Mouse (Mus musculus): ENCODE data around the gene Wipf1. TPM values are rescaled to one million over a fixed set of nuclear protein-coding genes. Genes with fewer than 3 reads are reported as not detected.

Wipf1 gene
- polyA plus RNA-seq, 1 experiment from 2014 or later, result 3.7 TPM

DNA sequence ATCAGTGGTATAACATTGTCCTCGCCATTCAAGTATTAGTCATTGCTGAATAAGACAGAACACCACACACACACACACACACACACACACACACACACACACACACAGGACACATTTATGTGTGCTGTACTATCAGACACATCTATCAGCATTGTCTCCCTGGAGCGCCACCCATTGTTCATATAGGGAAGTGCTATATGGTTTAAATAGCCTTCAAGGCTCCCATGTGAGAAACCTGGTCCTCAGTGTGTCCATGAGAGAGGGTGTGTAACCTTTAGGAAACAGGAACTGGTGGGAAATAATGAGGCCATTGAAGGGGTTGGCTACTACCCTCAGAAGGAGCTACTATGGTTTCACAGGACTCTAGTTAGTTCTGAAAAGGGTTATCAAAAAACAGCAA lies 87.5 kb downstream of the Wipf1 start:
- ATAC-seq (ENCODE audit: low read depth), result no peak
- whole genome bisulfite sequencing, result 82% methylated on average over 2 of the region's 2 CpGs
- Histone ChIP-seq H3K36me3 (no peaks in the 10 kb centered on the region), H3K4me3 (no peak overlapping the region), H3K27ac (replicated peaks) (no peak overlapping the region), H3K27me3 (no peaks in the 10 kb centered on the region), H3K9ac (no peak overlapping the region), H3K9me3 (no peaks in the 10 kb centered on the region), H3K4me2 (no peak overlapping the region), H3K4me1 (replicated peaks) (0 out of 2 replicates have a peak, but pooled peaks cover 4% of the 10 kb centered on the region)

DNA sequence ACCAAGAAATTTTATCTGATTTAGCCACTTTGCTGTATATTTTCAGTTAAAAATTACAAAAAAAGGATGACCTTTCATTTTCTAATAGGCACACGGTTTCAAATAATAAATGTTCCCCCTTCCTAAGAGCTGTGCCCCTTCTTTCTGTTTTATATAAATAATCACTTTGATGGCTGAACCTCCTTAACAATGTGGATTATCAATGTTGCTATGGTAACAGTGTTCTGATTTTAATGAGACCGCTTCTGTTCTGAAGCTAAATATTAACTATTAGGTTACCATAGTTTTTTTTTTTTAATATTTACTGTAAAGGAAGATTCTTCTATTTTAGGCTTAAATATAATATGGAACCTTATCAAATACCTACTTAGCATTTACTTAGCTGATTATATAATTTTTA lies 89.2 kb downstream of the Wipf1 start:
- H3K27ac ChIP-seq (replicated peaks), result no peak overlapping the region

DNA sequence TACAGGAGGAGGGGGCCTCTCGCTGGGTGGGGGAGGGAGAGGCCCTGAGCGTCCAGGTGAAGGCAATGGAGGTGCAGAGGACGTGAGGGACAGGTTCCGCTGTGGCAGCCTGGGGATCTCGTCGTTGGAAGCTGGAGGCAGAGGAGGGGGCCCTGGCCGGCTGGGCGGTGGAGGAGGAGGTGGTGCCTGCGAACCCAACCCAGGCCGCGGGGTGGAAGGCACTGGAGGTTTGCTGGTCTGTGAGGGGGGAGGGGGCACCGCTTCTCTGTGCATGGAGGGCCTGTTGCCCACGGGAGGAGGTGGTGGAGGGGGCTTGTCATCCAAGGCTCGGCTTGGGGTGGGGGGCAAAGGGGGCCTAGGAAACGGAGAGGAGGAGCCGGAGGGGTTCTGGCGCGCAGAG lies 92.6 kb downstream of the Wipf1 start:
- Histone ChIP-seq H3K27ac (replicated peaks) (no peak overlapping the region), H3K4me3 (no peak overlapping the region), H3K27me3 (no peaks in the 10 kb centered on the region), H3K36me3 (0 out of 2 replicates have a peak, but pooled peaks cover 5% of the 10 kb centered on the region), H3K4me2 (no peak overlapping the region), H3K4me1 (replicated peaks) (peaks cover 4% of the 10 kb centered on the region; the same call in 1 of the 2 replicates), H3K9ac (no peak overlapping the region), H3K9me3 (no peaks in the 10 kb centered on the region)
- no peak for ATAC-seq (ENCODE audit: low read depth)
- WGBS, result 55% methylated on average over 18 of the region's 18 CpGs

More for the DNA sequence above, 89.2 kb downstream of the Wipf1 start:
- Histone ChIP-seq H3K9ac (no peak overlapping the region), H3K27me3 (no peaks in the 10 kb centered on the region), H3K36me3 (no peaks in the 10 kb centered on the region), H3K4me2 (no peak overlapping the region), H3K4me3 (no peak overlapping the region), H3K9me3 (no peaks in the 10 kb centered on the region), H3K4me1 (replicated peaks) (0 out of 2 replicates have a peak, but pooled peaks cover 4% of the 10 kb centered on the region)
- WGBS, result 75% methylated on average over 2 of the region's 2 CpGs
- ATAC-seq (ENCODE audit: low read depth), result no peak

DNA sequence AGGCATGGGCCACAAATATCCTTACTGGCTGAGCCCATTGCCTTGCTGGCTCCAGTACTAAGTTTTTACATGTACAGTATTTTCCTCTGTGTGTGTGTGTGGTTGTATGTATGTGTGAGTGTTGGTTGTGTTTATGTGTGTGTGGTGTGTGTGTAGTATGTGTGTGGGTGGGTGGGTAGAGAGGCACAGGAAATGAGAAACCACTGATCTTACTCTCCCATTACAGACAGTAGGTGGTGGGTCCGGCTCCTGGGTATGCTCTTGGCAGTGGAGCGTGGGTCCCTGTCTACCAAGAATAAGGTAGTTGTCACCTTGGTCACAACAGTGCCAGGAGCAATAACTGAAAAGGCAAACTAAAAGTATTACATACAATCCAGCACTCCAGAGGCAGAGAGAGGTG lies 93.7 kb downstream of the Wipf1 start:
- WGBS, result 87% methylated on average over 2 of the region's 2 CpGs
- no peak overlapping the region for H3K27ac ChIP-seq (replicated peaks)
- ATAC-seq (ENCODE audit: low read depth), result no peak
- peaks cover 7% of the 10 kb centered on the region; the same call in 1 of the 2 replicates for H3K4me1 ChIP-seq (replicated peaks)
- no peaks in the 10 kb centered on the region for H3K9me3 ChIP-seq
- H3K4me3 ChIP-seq, result no peak overlapping the region
- no peaks in the 10 kb centered on the region for H3K27me3 ChIP-seq
- no peak overlapping the region for H3K9ac ChIP-seq
- H3K36me3 ChIP-seq, result 0 out of 2 replicates have a peak, but pooled peaks cover 5% of the 10 kb centered on the region
- no peak overlapping the region for H3K4me2 ChIP-seq

DNA sequence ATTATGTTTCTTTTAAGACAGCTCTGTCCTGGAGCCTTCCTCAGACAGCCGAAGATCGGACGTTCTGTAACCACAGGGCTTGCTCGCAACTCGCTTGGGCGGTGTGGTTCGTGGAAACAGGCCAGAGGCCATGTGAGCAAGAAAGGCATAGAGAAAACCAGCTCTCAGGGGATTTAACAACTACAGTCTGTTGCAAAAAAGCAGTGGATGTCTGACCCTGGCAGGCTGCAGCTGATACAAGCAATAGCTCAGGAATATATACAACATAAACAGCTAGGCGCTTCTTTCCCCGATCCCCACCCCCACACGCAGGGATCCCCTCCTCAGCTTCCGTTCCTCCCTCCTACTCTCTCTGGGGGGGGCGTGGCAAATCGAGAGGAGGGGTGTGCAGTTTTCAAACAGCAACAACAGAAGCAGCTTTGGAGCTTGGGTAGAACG lies 97.6 kb downstream of the Wipf1 start:
- peak overlapping the region; percentile 54 for H3K9ac ChIP-seq
- no peak for ATAC-seq (ENCODE audit: low read depth)
- H3K4me3 ChIP-seq, result peak overlapping the region; percentile 14; the same call in 1 of the 2 replicates
- peak overlapping the region; percentile 61; the same call in 1 of the 2 replicates for H3K27ac ChIP-seq (replicated peaks)
- WGBS, result 37% methylated on average over 14 of the region's 14 CpGs
- no peaks in the 10 kb centered on the region for H3K27me3 ChIP-seq
- H3K4me2 ChIP-seq, result peak overlapping the region; percentile 43
- H3K9me3 ChIP-seq, result no peaks in the 10 kb centered on the region
- H3K36me3 ChIP-seq, result 0 out of 2 replicates have a peak, but pooled peaks cover 5% of the 10 kb centered on the region
- peaks cover 15% of the 10 kb centered on the region; the same call in 1 of the 2 replicates for H3K4me1 ChIP-seq (replicated peaks)

DNA sequence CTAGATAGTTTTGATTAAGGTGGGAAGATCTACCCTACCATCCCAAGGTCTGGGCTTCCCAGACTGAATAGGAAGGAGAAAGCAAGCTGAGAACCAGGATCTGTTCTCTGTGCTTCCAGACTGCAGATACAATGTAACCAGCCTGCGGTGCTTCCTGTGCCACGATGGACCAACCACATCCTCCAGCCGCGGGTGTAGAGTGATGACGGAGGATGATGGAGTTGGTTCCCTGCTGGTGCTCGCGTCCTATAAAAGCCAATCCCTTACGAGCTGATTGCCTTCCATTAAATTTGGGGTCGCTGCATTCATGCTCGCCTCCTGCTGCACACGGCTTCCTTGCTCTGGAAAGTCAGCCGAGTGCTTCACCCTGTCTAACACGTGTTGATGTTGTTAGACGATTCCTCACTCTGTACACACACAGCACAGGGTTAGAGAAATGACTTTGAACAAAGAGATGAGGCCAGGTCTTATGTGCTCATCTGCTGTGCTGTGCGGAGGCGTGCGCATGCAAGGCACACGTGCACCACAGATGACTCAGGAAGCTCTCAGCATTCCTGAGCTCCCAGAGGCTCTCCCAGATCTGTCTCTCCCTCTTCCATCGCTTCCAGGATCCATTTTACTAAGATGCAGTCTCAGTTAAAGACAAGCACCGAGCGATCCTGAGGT lies 100.6 kb downstream of the Wipf1 start:
- no peak overlapping the region for H3K9ac ChIP-seq
- 0 out of 2 replicates have a peak overlapping the region, but pooled peaks have one; percentile 14 for H3K27ac ChIP-seq (replicated peaks)
- H3K36me3 ChIP-seq, result 0 out of 2 replicates have a peak, but pooled peaks cover 2% of the 10 kb centered on the region
- WGBS, result 51% methylated on average over 21 of the region's 21 CpGs
- peak overlapping the region; percentile 26; the same call in 1 of the 2 replicates for H3K4me2 ChIP-seq
- H3K4me3 ChIP-seq, result no peak overlapping the region
- no peak for ATAC-seq (ENCODE audit: low read depth)
- peaks cover 15% of the 10 kb centered on the region; the same call in 1 of the 2 replicates for H3K4me1 ChIP-seq (replicated peaks)
- H3K9me3 ChIP-seq, result no peaks in the 10 kb centered on the region
- H3K27me3 ChIP-seq, result no peaks in the 10 kb centered on the region

DNA sequence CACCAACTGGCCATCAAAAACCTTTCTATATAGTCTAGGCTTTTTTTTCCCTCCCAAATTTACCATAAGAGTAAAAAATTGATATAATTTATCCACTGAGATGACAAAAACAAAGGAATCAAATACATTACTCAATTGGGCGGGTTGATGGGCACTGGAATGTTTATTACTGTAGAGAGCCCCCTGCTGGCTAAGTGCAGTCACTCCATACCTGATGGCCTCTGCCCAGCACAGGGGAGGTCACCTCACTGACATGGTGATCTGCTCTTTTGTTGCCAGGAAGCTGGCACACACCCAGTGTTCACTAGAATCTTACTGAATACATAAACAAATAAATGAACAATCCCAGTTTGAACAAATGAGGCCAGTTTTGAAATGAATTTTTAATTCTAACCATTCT lies 102.2 kb downstream of the Wipf1 start:
- Histone ChIP-seq H3K4me1 (replicated peaks) (peaks cover 14% of the 10 kb centered on the region; the same call in 1 of the 2 replicates), H3K9me3 (no peaks in the 10 kb centered on the region), H3K27ac (replicated peaks) (no peak overlapping the region), H3K4me2 (no peak overlapping the region), H3K27me3 (no peaks in the 10 kb centered on the region), H3K9ac (no peak overlapping the region), H3K36me3 (no peaks in the 10 kb centered on the region), H3K4me3 (no peak overlapping the region)
- no peak for ATAC-seq (ENCODE audit: low read depth)
- 42% methylated on average over 1 of the region's 1 CpGs for WGBS

DNA sequence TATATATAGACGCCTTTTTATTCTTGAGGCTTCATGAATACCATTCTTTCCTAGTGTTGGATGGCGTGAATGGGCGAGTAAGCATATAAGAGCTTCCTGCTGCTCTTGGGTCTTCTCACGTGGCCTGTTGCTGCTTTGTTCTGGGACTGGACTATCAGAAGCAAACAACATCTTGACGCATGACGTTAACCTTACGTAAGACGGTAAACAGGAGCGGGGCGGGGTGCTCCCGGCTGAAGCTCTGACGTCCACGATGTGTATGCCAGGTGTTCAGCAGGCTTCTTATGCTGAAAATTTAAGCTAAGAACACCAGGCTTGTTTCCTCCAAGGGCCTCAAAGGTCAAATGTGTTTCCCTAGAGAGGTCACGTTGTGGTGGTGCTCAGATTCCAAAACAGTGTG lies 103.7 kb downstream of the Wipf1 start:
- ATAC-seq (ENCODE audit: low read depth), result no peak
- Histone ChIP-seq H3K27me3 (no peaks in the 10 kb centered on the region), H3K9ac (no peak overlapping the region), H3K4me2 (no peak overlapping the region), H3K9me3 (no peaks in the 10 kb centered on the region), H3K36me3 (no peaks in the 10 kb centered on the region), H3K4me1 (replicated peaks) (peaks cover 8% of the 10 kb centered on the region; the same call in 1 of the 2 replicates), H3K27ac (replicated peaks) (no peak overlapping the region), H3K4me3 (no peak overlapping the region)
- 88% methylated on average over 14 of the region's 14 CpGs for whole genome bisulfite sequencing

DNA sequence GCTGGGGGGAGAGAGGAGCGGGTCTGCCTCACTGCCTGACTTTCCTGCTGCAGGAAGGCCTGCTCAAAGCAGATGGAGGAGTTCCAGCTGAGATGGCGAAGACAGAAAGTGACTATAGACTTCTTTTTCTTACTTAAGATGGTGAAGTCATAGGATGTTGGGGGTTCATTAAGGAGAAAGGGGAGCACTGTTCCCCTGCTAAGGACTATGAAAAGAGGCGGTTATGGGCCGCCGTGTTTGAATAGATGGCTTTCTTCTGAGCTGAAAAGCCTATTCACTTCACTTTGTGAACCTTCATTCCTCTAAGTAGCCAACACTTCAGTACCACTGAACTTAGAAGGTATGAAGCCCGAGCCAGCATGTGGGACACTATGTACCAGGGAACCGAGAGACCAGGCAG lies 109.8 kb downstream of the Wipf1 start:
- Histone ChIP-seq H3K27me3 (no peaks in the 10 kb centered on the region), H3K4me1 (replicated peaks) (no peaks in the 10 kb centered on the region), H3K27ac (replicated peaks) (no peak overlapping the region), H3K4me3 (no peak overlapping the region), H3K9me3 (no peaks in the 10 kb centered on the region), H3K36me3 (no peaks in the 10 kb centered on the region), H3K9ac (no peak overlapping the region), H3K4me2 (no peak overlapping the region)
- WGBS, result 33% methylated on average over 7 of the region's 7 CpGs
- ATAC-seq (ENCODE audit: low read depth), result no peak

DNA sequence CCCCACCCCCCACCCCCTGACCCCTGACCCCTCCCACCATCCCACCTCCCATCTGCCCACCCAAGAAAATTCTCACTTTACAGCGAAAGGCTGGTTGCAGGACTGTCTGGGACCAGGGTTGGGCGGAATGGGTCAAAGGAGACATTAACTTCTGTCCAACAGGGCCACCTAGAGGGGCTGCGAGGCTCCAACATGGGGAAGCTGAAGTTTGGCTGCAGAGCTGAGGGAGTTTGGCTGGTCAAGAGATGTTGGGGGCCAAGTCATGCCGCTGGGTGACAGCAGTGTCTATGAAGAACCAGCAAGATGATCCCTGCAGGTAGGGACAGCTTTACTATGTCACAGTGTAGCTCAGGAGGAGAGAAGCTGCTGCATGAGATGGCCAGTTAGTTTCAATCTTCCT lies 110.2 kb downstream of the Wipf1 start:
- no peaks in the 10 kb centered on the region for H3K9me3 ChIP-seq
- ATAC-seq (ENCODE audit: low read depth), result no peak
- no peaks in the 10 kb centered on the region for H3K27me3 ChIP-seq
- H3K4me1 ChIP-seq (replicated peaks), result no peaks in the 10 kb centered on the region
- H3K9ac ChIP-seq, result no peak overlapping the region
- no peaks in the 10 kb centered on the region for H3K36me3 ChIP-seq
- no peak overlapping the region for H3K4me2 ChIP-seq
- WGBS, result 55% methylated on average over 4 of the region's 4 CpGs
- H3K27ac ChIP-seq (replicated peaks), result no peak overlapping the region
- no peak overlapping the region for H3K4me3 ChIP-seq

DNA sequence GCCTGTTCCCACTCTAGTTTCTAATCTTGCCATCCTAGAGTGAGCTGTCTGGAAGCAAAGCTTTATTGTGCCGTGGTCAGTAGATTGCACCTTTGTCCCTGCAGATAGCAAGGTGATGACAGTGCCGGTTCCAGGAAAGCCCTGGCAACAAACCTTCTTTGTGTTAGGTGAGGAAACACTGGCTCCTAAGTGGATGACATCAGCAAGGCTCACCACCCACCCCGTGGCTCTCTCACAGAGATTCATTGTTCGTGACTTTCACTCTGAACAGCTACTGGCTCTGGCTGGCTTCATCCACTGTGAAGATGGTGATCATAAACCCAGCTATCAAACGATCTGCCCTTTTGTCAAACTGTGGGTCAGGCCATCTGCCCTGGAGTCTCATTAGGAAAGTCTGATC lies 113.6 kb downstream of the Wipf1 start:
- H3K9ac ChIP-seq, result no peak overlapping the region
- no peak overlapping the region for H3K27ac ChIP-seq (replicated peaks)
- no peaks in the 10 kb centered on the region for H3K9me3 ChIP-seq
- 33% methylated on average over 5 of the region's 5 CpGs for WGBS
- no peak overlapping the region for H3K4me3 ChIP-seq
- no peaks in the 10 kb centered on the region for H3K36me3 ChIP-seq
- no peak for ATAC-seq (ENCODE audit: low read depth)
- H3K27me3 ChIP-seq, result no peaks in the 10 kb centered on the region
- H3K4me2 ChIP-seq, result no peak overlapping the region
- no peaks in the 10 kb centered on the region for H3K4me1 ChIP-seq (replicated peaks)

DNA sequence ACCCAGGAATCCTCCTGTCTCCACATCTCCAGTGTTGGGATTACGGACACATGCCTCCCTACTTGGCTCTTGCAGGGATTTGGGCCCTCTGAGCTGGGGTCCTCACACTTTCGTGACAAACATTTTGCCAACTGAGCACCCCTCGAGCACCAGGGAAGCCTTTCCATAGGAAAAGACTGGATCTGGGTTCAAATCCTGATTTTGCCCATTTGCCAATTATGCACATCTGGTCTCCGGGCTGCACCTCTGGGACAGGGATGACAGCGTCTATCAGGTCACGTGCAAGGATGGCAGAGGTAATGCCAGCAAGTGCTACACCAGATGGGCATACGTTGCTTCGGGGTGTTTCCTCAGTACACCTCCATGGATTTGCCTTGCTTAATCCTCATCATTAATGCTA lies 119.5 kb downstream of the Wipf1 start:
- 93% methylated on average over 8 of the region's 8 CpGs for WGBS
- ATAC-seq (ENCODE audit: low read depth), result no peak

DNA sequence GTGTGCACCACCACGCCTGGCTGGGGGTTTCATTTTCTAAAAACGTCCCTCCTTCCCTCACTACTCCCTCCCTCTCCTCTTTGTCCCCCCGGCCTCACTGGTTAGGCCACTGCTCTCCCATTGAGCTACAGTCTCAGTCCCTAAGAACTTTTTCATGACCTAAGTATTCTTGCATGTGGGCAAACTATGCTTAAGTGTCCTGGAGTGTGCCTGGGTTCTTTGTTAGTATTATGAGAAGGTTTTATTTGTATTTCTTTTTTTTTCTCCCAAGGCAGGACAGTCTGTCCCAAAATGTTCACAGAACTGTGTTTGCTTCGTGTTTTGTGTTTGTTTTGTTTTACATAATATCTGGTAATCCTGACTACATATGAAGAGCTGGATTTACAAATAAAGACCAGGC lies 121.9 kb downstream of the Wipf1 start:
- no peaks in the 10 kb centered on the region for H3K4me1 ChIP-seq (replicated peaks)
- H3K27ac ChIP-seq (replicated peaks), result no peak overlapping the region
- no peaks in the 10 kb centered on the region for H3K9me3 ChIP-seq
- H3K27me3 ChIP-seq, result no peaks in the 10 kb centered on the region
- ATAC-seq (ENCODE audit: low read depth), result no peak
- no peak overlapping the region for H3K4me2 ChIP-seq
- no peak overlapping the region for H3K9ac ChIP-seq
- 66% methylated on average over 4 of the region's 4 CpGs for WGBS
- H3K4me3 ChIP-seq, result no peak overlapping the region
- no peaks in the 10 kb centered on the region for H3K36me3 ChIP-seq

More for the DNA sequence above, 119.5 kb downstream of the Wipf1 start:
- Histone ChIP-seq H3K9ac (no peak overlapping the region), H3K9me3 (no peaks in the 10 kb centered on the region), H3K36me3 (no peaks in the 10 kb centered on the region), H3K4me3 (no peak overlapping the region), H3K27me3 (no peaks in the 10 kb centered on the region), H3K4me2 (no peak overlapping the region), H3K4me1 (replicated peaks) (no peaks in the 10 kb centered on the region), H3K27ac (replicated peaks) (no peak overlapping the region)
